24 mouse cellular contexts compared by ENCODE assay signal in genomic region chr1:93654275-93654674, GRCm38 (mm10). TPM values are rescaled to one million over a fixed set of nuclear protein-coding genes. Genes with fewer than 3 reads are reported as not detected.
DNase-seq lines count a peak whose midpoint lies in the region; ATAC-seq and TF ChIP-seq lines count a peak whose summit lies in the region.
"Had no signal": no experiment of that assay in that cellular context is flagged by ENCODE, and none has a peak within 500 bp of the region (broad histone marks: within the 10 kb centered on the region; RNA-seq: fewer than 3 reads in every experiment).

No protein-coding gene starts in this region.

- no peak overlapping the region for H3K4me2 ChIP-seq in intestine, embryonic 16.5 days (ENCODE audit: low read depth, low read length)
- no peak overlapping the region for H3K4me2 ChIP-seq in stomach, postnatal 0 days (replicated peaks; ENCODE audit: low read depth)
- H3K4me2 ChIP-seq: embryonic facial prominence, embryonic 13.5 days; forebrain, embryonic 12.5 days; heart, embryonic 11.5 days; heart, embryonic 15.5 days; hindbrain, embryonic 13.5 days had no signal

- WGBS in intestine, embryonic 16.5 days = 37% methylated on average over 2 of the region's 2 CpGs
- WGBS in stomach, postnatal 0 days = 43% methylated on average over 2 of the region's 2 CpGs

- TF ChIP-seq CTCF in MEL (IDR thresholded peaks at IDR 0.05 in 2 of 3, conservative IDR thresholded peaks at IDR 0.05 in 1 of 3; ENCODE audit: control insufficient read depth in 1 of 3, insufficient read depth in 1 of 3, low read depth in 2 of 3, low read length in 3 of 3, poor library complexity in 1 of 3, severe bottlenecking in 1 of 3) = no peak
- no peak for TF ChIP-seq CTCF in stomach, postnatal 0 days (IDR thresholded peaks at IDR 0.05; ENCODE audit: low read depth)

- H3K36me3 ChIP-seq in MEL (ENCODE audit: control insufficient read depth in 1 of 2, insufficient read depth in 2 of 2, low read length in 2 of 2) = peaks cover 0 to 20% of the 10 kb centered on the region in 2 experiments; a peak in 2 of 4 replicates
- H3K36me3 ChIP-seq in intestine, embryonic 16.5 days (ENCODE audit: control insufficient read depth, insufficient read depth, low read length) = no peaks in the 10 kb centered on the region
- H3K36me3 ChIP-seq in stomach, postnatal 0 days (ENCODE audit: control insufficient read depth, insufficient read depth, low read length) = no peaks in the 10 kb centered on the region
- H3K36me3 ChIP-seq: embryonic facial prominence, embryonic 13.5 days; forebrain, embryonic 12.5 days; G1E; heart, embryonic 15.5 days; hindbrain, embryonic 13.5 days had no signal

- DNase-seq in 416B (ENCODE audit: low read depth) (peak; percentile 78), MEL (ENCODE audit: low read depth, low spot score) (peak; percentile 75)
- DNase-seq in stomach, postnatal 0 days (ENCODE audit: low spot score) = no peak
- DNase-seq in heart, adult 18-20 months = no peak
- no peak for DNase-seq in ovary, postnatal 14 days (ENCODE audit: low spot score)
- DNase-seq: adrenal gland, postnatal 14 days; B cell, adult 2 months; cerebellum, adult 11-12 months; cerebellum, adult 9-10 months; cerebellum, postnatal 25 days; gastrocnemius, adult 2 months; gastrocnemius, postnatal 25 days; heart, adult 2 months; heart, postnatal 14 days had no signal

- peak in 1 of 2 experiments; percentile 65; a peak in 2 of 4 replicates for TF ChIP-seq EP300 in MEL (IDR thresholded peaks at IDR 0.05; ENCODE audit: low read depth in 1 of 2, low read length in 2 of 2)
- TF ChIP-seq EP300 in stomach, postnatal 0 days (optimal IDR thresholded peaks at IDR 0.05) = no peak

- H3K27ac ChIP-seq in MEL (ENCODE audit: control insufficient read depth, low read depth, low read length) = no peak overlapping the region
- H3K27ac ChIP-seq in intestine, embryonic 16.5 days (ENCODE audit: low read length) = peak overlapping the region; percentile 64
- peak overlapping the region; percentile 5; the same call in 1 of the 2 replicates for H3K27ac ChIP-seq in stomach, postnatal 0 days (replicated peaks)
- H3K27ac ChIP-seq: embryonic facial prominence, embryonic 13.5 days; forebrain, embryonic 12.5 days; gastrocnemius, adult 2 months; heart, adult 2 months; heart, embryonic 15.5 days; hindbrain, embryonic 13.5 days; hindbrain, postnatal 0 days had no signal

- H3K4me1 ChIP-seq in MEL (ENCODE audit: control insufficient read depth in 1 of 2, insufficient read depth in 2 of 2, low read length in 2 of 2) = peaks cover 19 to 22% of the 10 kb centered on the region in 2 experiments
- peaks cover 8% of the 10 kb centered on the region; the same call in 1 of the 2 replicates for H3K4me1 ChIP-seq in intestine, embryonic 16.5 days (ENCODE audit: control insufficient read depth, insufficient read depth, low read length)
- H3K4me1 ChIP-seq in stomach, postnatal 0 days (replicated peaks; ENCODE audit: control insufficient read depth, insufficient read depth) = no peaks in the 10 kb centered on the region
- H3K4me1 ChIP-seq: forebrain, embryonic 12.5 days; heart, embryonic 15.5 days; hindbrain, embryonic 13.5 days had no signal

- TF ChIP-seq POLR2A in MEL (IDR thresholded peaks at IDR 0.05; ENCODE audit: control insufficient read depth in 1 of 2, insufficient read depth in 1 of 2, low read depth in 1 of 2, low read length in 2 of 2, poor library complexity in 1 of 2) = no peak

- H3K9ac ChIP-seq in MEL (ENCODE audit: control insufficient read depth, low read depth, low read length, poor library complexity, severe bottlenecking) = peak overlapping the region; percentile 0
- peak overlapping the region; percentile 21; the same call in 1 of the 2 replicates for H3K9ac ChIP-seq in intestine, embryonic 16.5 days (ENCODE audit: low read depth, low read length)
- no peak overlapping the region for H3K9ac ChIP-seq in stomach, postnatal 0 days (ENCODE audit: low read length)
- H3K9ac ChIP-seq: embryonic facial prominence, embryonic 13.5 days; forebrain, embryonic 12.5 days; heart, embryonic 15.5 days; hindbrain, embryonic 13.5 days had no signal

- ATAC-seq in intestine, embryonic 16.5 days = peak; percentile 54
- peak; percentile 62 for ATAC-seq in stomach, postnatal 0 days (ENCODE audit: low FRiP score, low TSS enrichment)
- ATAC-seq: CD4-positive, CD25-positive, alpha-beta regulatory T cell, adult 4 months; forebrain, embryonic 16.5 days; hindbrain, postnatal 0 days had no signal

- TF ChIP-seq RAD21 in MEL (IDR thresholded peaks at IDR 0.05; ENCODE audit: low read depth, low read length) = no peak

- H3K79me2 ChIP-seq in MEL (ENCODE audit: control insufficient read depth, insufficient read depth, low read length, poor library complexity) = no peaks in the 10 kb centered on the region

- no peaks in the 10 kb centered on the region for H3K9me3 ChIP-seq in MEL (replicated peaks; ENCODE audit: insufficient read depth, low read length)
- H3K9me3 ChIP-seq in intestine, embryonic 16.5 days (ENCODE audit: control insufficient read depth, low read length) = no peaks in the 10 kb centered on the region
- H3K9me3 ChIP-seq in stomach, postnatal 0 days (ENCODE audit: control insufficient read depth, low read length) = no peaks in the 10 kb centered on the region
- H3K9me3 ChIP-seq: forebrain, embryonic 12.5 days; G1E; heart, embryonic 15.5 days had no signal

- peak overlapping the region; percentile 3 to 27; a peak in 2 of 4 replicates for H3K4me3 ChIP-seq in MEL (ENCODE audit: control insufficient read depth in 1 of 2, insufficient read depth in 1 of 2, low read depth in 2 of 2, low read length in 2 of 2)
- H3K4me3 ChIP-seq in intestine, embryonic 16.5 days (ENCODE audit: low read length) = no peak overlapping the region
- H3K4me3 ChIP-seq in stomach, postnatal 0 days (ENCODE audit: low read depth, low read length) = no peak overlapping the region
- H3K4me3 ChIP-seq: embryonic facial prominence, embryonic 13.5 days; forebrain, embryonic 12.5 days; gastrocnemius, adult 2 months; heart, adult 2 months; heart, embryonic 15.5 days; hindbrain, embryonic 13.5 days had no signal

- H3K27me3 ChIP-seq in MEL (ENCODE audit: control insufficient read depth in 1 of 2, insufficient read depth in 2 of 2, low read length in 2 of 2) = no peaks in the 10 kb centered on the region
- no peaks in the 10 kb centered on the region for H3K27me3 ChIP-seq in intestine, embryonic 16.5 days (replicated peaks; ENCODE audit: control insufficient read depth, insufficient read depth, low read length)
- H3K27me3 ChIP-seq in stomach, postnatal 0 days (ENCODE audit: control insufficient read depth, insufficient read depth, low read length) = no peaks in the 10 kb centered on the region
- H3K27me3 ChIP-seq: embryonic facial prominence, embryonic 13.5 days; forebrain, embryonic 12.5 days; heart, embryonic 15.5 days; hindbrain, embryonic 13.5 days had no signal

TF ChIP-seq in MEL, 35 proteins besides CTCF, POLR2A, EP300 and RAD21:
- peak; percentile 44; the same call in 1 of the 2 replicates for TF ChIP-seq RCOR1 (IDR thresholded peaks at IDR 0.05; ENCODE audit: low read depth, low read length)
- no peak for TF ChIP-seq POLR2AphosphoS5 (IDR thresholded peaks at IDR 0.05; ENCODE audit: borderline replicate concordance, low read depth, low read length)
- TF ChIP-seq MAFK (IDR thresholded peaks at IDR 0.05; ENCODE audit: borderline replicate concordance, low read depth, low read length) = no peak
- TF ChIP-seq GATA1 (IDR thresholded peaks at IDR 0.05; ENCODE audit: low read depth, low read length) = peak; percentile 97
- TF ChIP-seq CHD2 (IDR thresholded peaks at IDR 0.05; ENCODE audit: low read length) = no peak
- TF ChIP-seq NELFE (IDR thresholded peaks at IDR 0.05; ENCODE audit: low read depth, low read length) = no peak
- TF ChIP-seq POLR2AphosphoS2 (IDR thresholded peaks at IDR 0.05; ENCODE audit: low read length) = no peak
- peak; percentile 32; the same call in 1 of the 2 replicates for TF ChIP-seq SIN3A (IDR thresholded peaks at IDR 0.05; ENCODE audit: low read length)
- TF ChIP-seq MXI1 (IDR thresholded peaks at IDR 0.05; ENCODE audit: low read depth, low read length) = peak; percentile 46; the same call in 1 of the 2 replicates
- peak; percentile 39 for TF ChIP-seq ZNF384 (IDR thresholded peaks at IDR 0.05; ENCODE audit: low read depth, low read length)
- no peak for TF ChIP-seq ETS1 (IDR thresholded peaks at IDR 0.05; ENCODE audit: low read depth, low read length)
- 0 out of 2 replicates have a peak, but pooled peaks have one; percentile 7 for TF ChIP-seq TCF12 (IDR thresholded peaks at IDR 0.05; ENCODE audit: low read depth, low read length)
- TF ChIP-seq CHD1 (IDR thresholded peaks at IDR 0.05; ENCODE audit: low read depth, low read length) = no peak
- peak; percentile 57 for TF ChIP-seq ELF1 (IDR thresholded peaks at IDR 0.05; ENCODE audit: low read depth, low read length)
- TF ChIP-seq USF1 (IDR thresholded peaks at IDR 0.05; ENCODE audit: low read depth, low read length) = no peak

RNA-seq across cellular contexts. Expression of gene Stk25, which starts 4.2 kb away (rescaled TPM):
- 58.6 and 66.1 TPM in 2 replicates for total RNA-seq in MEL (2012; rRNA removed)
- 100 to 1,000 TPM in 1 of 2 experiments, not detected in 1; 128 TPM for polyA plus RNA-seq in MEL (2012; ENCODE audit: insufficient read depth in 1 of 2, insufficient read length in 2 of 2, low read depth in 1 of 2, low replicate concordance in 2 of 2, missing spikeins in 1 of 2)
- polyA plus RNA-seq in intestine, embryonic 16.5 days (2015; fragmentation: Nextera tagmentation; extraction: Ambion mirVana) = 164 and 171 TPM in 2 replicates
- polyA plus RNA-seq in stomach, postnatal 0 days (2015; fragmentation: Nextera tagmentation; extraction: Ambion mirVana) = 107 and 115 TPM in 2 replicates
- 10 to 100 TPM; 83.8 to 86.6 TPM for total RNA-seq in heart, adult 18-20 months (2021)

RNA-seq across cellular contexts. Expression of gene Bok, which starts 31.2 kb away (rescaled TPM):
- not detected in 2 replicates for total RNA-seq in MEL (2012; rRNA removed)
- under 1 TPM in 1 of 2 experiments, not detected in 1; 0.17 TPM for polyA plus RNA-seq in MEL (2012; ENCODE audit: insufficient read depth in 1 of 2, insufficient read length in 2 of 2, low read depth in 1 of 2, low replicate concordance in 2 of 2, missing spikeins in 1 of 2)
- 44.7 and 53.0 TPM in 2 replicates for polyA plus RNA-seq in intestine, embryonic 16.5 days (2015; fragmentation: Nextera tagmentation; extraction: Ambion mirVana)
- 66.9 and 69.9 TPM in 2 replicates for polyA plus RNA-seq in stomach, postnatal 0 days (2015; fragmentation: Nextera tagmentation; extraction: Ambion mirVana)
- 1 to 10 TPM; 3.3 to 4.3 TPM for total RNA-seq in heart, adult 18-20 months (2021)
- total RNA-seq: G1E had no signal
- polyA plus RNA-seq: CD4-positive, CD25-positive, alpha-beta regulatory T cell, adult 4 months; G1E had no signal

Comparison
In these comparisons a context has a peak if more than half of its experiments do, and no peak if none do; other contexts are left out.
1. DNase-seq: peak in 416B (single experiment) and MEL (single experiment); none in stomach, postnatal 0 days (single experiment), heart, adult 18-20 months (0 of 2) and ovary, postnatal 14 days (single experiment).
2. H3K4me3 ChIP-seq: peak in MEL (2 of 2); none in intestine, embryonic 16.5 days (single experiment) and stomach, postnatal 0 days (single experiment).
3. RNA of gene Bok, which starts 31.2 kb away (polyA plus RNA-seq): 66.9 to 69.9 TPM in stomach, postnatal 0 days and 44.7 to 53.0 TPM in intestine, embryonic 16.5 days; 0.17 TPM in MEL; every median in the first group is over 10 times any median in the second.